Mouse (Mus musculus) embryonic facial prominence, embryonic 14.5 days (tissue): Measurements from ENCODE around the gene Zfp799. TPM values are rescaled to one million over a fixed set of nuclear protein-coding genes. Genes with fewer than 3 reads are reported as not detected.

Experiments
- ATAC-seq: fragments of 200-750 bp; cut with Nextera tagmentation; 2 replicates; pipeline ENCODE4 v1.8.0; 2017; ENCODE audit warnings: low read depth, moderate number of reproducible peaks, moderate TSS enrichment
- DNase-seq: peaks from one replicate; pipeline ENCODE4 v3.0.0-alpha.2; 2015; ENCODE audit warnings: low spot score
- H3K27ac ChIP-seq: fragments of 300-500 bp; sonication (generic); replicated peaks from 2 replicates; pipeline ENCODE4 v1.5.1; 2014; ENCODE audit warnings: low read depth, mild to moderate bottlenecking, low read length, moderate library complexity
- H3K27me3 ChIP-seq: fragments of 300-500 bp; sonication (generic); replicated peaks from 2 replicates; pipeline ENCODE4 v1.6.1; 2014; ENCODE audit warnings: low read length; ENCODE audit not compliant: control insufficient read depth, insufficient read depth
- H3K36me3 ChIP-seq: fragments of 300-500 bp; sonication (generic); 2 replicates; pipeline ENCODE4 v1.6.1; 2014; ENCODE audit warnings: low read length, mixed read lengths; ENCODE audit not compliant: control insufficient read depth, insufficient read depth
- H3K4me1 ChIP-seq: fragments of 300-500 bp; sonication (generic); 2 replicates; pipeline ENCODE4 v1.6.1; 2014; ENCODE audit warnings: antibody characterized with exemption, low read length; ENCODE audit not compliant: control insufficient read depth, insufficient read depth
- H3K4me2 ChIP-seq: fragments of 300-500 bp; sonication (generic); 2 replicates; pipeline ENCODE4 v1.6.1; 2014; ENCODE audit warnings: low read depth, mild to moderate bottlenecking, low read length, moderate library complexity, mixed read lengths
- H3K4me3 ChIP-seq: fragments of 300-500 bp; sonication (generic); 2 replicates; pipeline ENCODE4 v1.5.1; 2014; ENCODE audit warnings: low read depth, mild to moderate bottlenecking, low read length
- H3K9ac ChIP-seq: fragments of 300-500 bp; sonication (generic); 2 replicates; pipeline ENCODE4 v1.6.1; 2014; ENCODE audit warnings: low read depth, mild to moderate bottlenecking, low read length, moderate library complexity, mixed read lengths
- H3K9me3 ChIP-seq: fragments of 300-500 bp; sonication (generic); 2 replicates; pipeline ENCODE4 v1.6.1; 2016; ENCODE audit warnings: low read length; ENCODE audit not compliant: control insufficient read depth
- WGBS: fragments of 180-500 bp; shearing (Covaris S2); extraction: QIAGEN DNeasy Blood & Tissue Kit; methylation state at CpG from one replicate; pipeline ENCODE4 v1.1.7; 2014; 5-methylcytosine and 5-hydroxymethylcytosine counted together
- polyA plus RNA-seq: library from polyadenylated mRNA; unstranded; fragments of >200 nt; fragmentation: Nextera tagmentation; extraction: Ambion mirVana; gene quantifications from 2 replicates; pipeline ENCODE4 v1.2.1, GENCODE M21; 2014

Gene Zfp799
- polyA plus RNA-seq, 1 experiment from 2014 or later, result 14.5 TPM

DNA sequence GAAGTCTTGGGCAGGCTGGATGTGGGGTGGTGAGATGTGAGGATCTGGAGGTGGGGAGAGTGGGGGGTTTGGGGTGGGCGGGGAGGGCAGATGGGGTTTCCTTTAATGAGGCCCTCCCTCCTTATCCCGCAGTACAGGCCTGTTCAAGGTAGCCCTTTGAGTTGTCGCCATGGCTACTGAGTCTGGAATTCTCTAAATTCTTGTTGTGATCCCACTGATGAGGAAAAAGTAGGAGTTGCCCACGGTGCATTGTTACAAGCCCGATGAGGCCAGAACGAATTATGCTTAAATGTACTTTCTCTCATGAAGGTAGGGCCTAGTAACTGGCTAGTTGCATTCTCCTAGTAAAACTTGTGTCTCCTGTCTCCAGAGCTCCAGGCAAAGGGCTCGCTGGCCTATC lies 21.5 kb upstream of the Zfp799 start:
- Histone ChIP-seq H3K27ac (no peak overlapping the region), H3K27me3 (no peaks in the 10 kb centered on the region), H3K9me3 (no peaks in the 10 kb centered on the region), H3K36me3 (no peaks in the 10 kb centered on the region), H3K4me2 (no peak overlapping the region), H3K4me3 (no peak overlapping the region), H3K9ac (no peak overlapping the region), H3K4me1 (no peaks in the 10 kb centered on the region)
- WGBS, result 50% methylated on average over 7 of the region's 7 CpGs
- ATAC-seq (no peak), DNase-seq (no peak)

DNA sequence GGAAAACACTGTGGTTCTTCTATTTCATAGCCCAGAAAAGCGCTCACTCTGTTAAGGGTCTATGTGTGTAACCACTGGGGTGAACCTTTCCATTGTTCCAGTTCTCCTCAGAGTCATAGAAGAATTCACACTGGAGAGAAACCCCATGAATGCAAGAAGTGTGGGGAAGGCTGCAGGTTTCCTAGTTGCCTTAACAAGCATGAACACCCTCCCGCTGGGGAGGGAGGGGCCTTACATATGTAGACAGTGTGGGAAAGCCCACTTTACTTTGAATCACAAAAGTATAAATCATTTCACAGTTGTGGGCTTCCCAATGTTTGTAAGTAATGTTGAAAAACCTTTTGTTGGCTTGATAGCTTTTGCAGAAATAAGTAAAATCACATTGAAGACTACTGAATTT lies 11.3 kb upstream of the Zfp799 start:
- Histone ChIP-seq H3K36me3 (no peaks in the 10 kb centered on the region), H3K27me3 (no peaks in the 10 kb centered on the region), H3K9ac (no peak overlapping the region), H3K4me1 (no peaks in the 10 kb centered on the region), H3K9me3 (peaks cover 9% of the 10 kb centered on the region), H3K27ac (no peak overlapping the region), H3K4me3 (no peak overlapping the region), H3K4me2 (no peak overlapping the region)
- ATAC-seq, result no peak
- no peak for DNase-seq
- 72% methylated on average over 2 of the region's 2 CpGs for WGBS

DNA sequence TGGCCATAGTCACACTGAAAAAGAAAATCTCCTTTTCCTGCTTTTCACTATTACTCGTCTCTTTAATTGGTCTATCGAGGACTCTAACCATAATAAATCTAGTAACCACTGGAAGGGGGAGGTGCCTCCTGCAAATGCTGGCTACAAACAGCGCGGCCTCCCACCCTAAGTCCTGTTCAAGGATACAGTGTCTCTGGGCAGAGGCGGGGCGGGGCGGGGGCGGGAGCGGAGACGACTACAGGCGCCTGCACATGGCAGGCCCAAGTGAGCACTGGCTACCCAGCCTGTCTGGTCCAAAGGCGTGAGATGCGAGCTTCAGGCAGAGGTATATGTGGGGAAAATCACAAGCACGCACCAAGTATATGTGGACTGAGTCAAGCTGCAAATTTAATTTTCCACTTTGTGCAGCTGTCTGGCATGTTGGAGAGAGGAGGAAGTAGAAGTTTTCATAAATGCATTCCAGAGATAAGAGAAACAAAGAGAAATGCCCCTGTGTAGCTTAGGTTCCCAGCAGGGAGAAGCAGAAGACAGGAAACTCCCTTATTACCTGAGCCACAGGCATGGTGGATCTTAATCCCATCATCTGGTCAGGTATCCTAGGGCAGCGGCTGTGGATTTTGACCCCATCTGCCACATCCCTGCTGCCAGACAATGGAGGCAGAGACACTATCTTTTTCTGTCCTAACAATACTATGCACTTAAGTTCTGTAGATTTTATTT lies 9.2 kb upstream of the Zfp799 start:
- no peak overlapping the region for H3K27ac ChIP-seq
- H3K4me2 ChIP-seq, result no peak overlapping the region; the same call in 1 of the 2 replicates
- no peak overlapping the region for H3K9ac ChIP-seq
- H3K4me1 ChIP-seq, result no peaks in the 10 kb centered on the region
- 40% methylated on average over 15 of the region's 15 CpGs for WGBS
- H3K36me3 ChIP-seq, result no peaks in the 10 kb centered on the region
- no peak for ATAC-seq
- DNase-seq, result peak; percentile 9
- H3K4me3 ChIP-seq, result no peak overlapping the region
- peaks cover 9% of the 10 kb centered on the region for H3K9me3 ChIP-seq
- no peaks in the 10 kb centered on the region for H3K27me3 ChIP-seq

DNA sequence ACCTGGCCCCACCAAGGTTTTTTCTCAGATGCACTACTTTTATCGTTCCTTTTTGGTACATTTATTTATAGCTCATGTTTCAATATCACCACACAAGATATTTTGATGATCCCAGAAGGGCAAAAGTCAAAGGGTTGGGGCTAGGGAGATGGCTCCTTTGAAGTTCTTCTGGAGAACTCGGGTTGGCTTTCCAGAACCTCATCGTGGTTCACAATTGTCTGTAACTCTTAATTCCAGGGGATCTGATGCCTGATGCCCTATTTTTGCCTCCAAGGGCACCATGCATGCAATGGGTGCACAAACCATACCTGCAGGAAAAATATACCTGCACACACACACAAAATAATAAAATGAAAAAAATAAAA lies 339 bp upstream of the Zfp799 start:
- peak overlapping the region; percentile 87 for H3K4me2 ChIP-seq
- H3K9ac ChIP-seq, result no peak overlapping the region
- ATAC-seq (no peak), DNase-seq (no peak)
- peaks cover 17% of the 10 kb centered on the region for H3K36me3 ChIP-seq
- peak overlapping the region; percentile 87 for H3K4me3 ChIP-seq
- peaks cover 4% of the 10 kb centered on the region; the same call in 1 of the 2 replicates for H3K4me1 ChIP-seq
- no peaks in the 10 kb centered on the region for H3K27me3 ChIP-seq
- H3K27ac ChIP-seq, result no peak overlapping the region
- 32% methylated on average over 3 of the region's 3 CpGs for WGBS
- no peaks in the 10 kb centered on the region for H3K9me3 ChIP-seq

DNA sequence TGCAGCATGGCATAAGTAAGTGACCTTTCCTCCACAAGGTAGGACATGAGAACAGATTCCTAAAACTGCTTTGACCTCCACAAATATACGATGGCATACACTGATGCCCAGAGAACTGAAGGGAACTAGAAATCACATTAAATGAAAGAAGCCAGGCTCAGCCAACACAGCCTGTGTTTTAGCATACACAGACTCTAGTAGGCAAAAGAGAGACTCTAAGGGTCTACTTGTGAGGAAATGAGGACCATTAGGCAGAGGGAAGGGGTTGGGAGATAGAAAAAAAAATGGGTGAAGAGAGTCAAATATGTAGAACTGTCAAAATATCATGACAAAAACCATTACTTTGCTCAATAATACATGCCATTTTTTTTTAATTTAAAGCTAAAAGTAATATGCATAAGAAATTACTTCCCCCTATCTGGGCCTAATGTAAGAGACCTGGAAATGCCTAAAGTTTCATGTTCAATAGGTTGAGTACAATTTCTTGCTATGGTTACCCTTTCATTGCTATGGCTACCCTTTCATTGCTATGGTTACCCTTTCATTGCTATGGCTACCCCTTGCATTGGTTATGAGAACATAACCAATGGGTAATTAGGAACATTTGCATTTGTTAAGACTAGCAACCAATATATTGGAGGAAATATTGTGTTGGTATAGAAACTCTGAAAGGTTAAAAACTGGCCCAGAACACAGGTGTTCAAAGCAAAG lies 13.8 kb downstream of the Zfp799 start:
- WGBS, result 96% methylated on average over 1 of the region's 1 CpGs
- peaks cover 53% of the 10 kb centered on the region for H3K36me3 ChIP-seq

DNA sequence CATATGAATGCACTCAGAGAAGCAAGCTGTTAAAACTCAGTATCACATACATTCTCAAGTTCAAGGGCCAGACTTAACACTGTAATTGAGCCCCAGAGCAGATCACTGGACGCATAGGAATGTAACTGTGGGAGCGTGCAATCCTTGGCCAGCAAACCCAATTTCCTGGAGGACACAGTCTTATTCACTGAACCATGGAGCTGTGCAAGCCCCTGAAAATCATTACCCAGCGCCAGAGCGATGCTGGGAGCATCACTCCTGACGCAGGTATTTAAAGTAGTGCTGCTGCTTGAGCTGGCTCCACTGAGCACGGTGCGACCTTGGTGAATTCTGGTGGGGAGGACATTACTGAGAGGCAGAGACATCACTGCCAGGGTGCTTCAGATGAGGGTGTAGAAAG lies 15.9 kb downstream of the Zfp799 start:
- ATAC-seq, result no peak
- WGBS, result 79% methylated on average over 7 of the region's 7 CpGs
- Histone ChIP-seq H3K4me2 (no peak overlapping the region), H3K4me3 (no peak overlapping the region), H3K27ac (no peak overlapping the region), H3K9me3 (no peaks in the 10 kb centered on the region), H3K9ac (no peak overlapping the region), H3K27me3 (no peaks in the 10 kb centered on the region), H3K36me3 (peaks cover 35% of the 10 kb centered on the region), H3K4me1 (peaks cover 3% of the 10 kb centered on the region; the same call in 1 of the 2 replicates)
- DNase-seq, result no peak

More for the DNA sequence above, 13.8 kb downstream of the Zfp799 start:
- no peak overlapping the region for H3K4me3 ChIP-seq
- no peaks in the 10 kb centered on the region for H3K27me3 ChIP-seq
- no peak overlapping the region for H3K9ac ChIP-seq
- no peaks in the 10 kb centered on the region for H3K4me1 ChIP-seq
- H3K27ac ChIP-seq, result no peak overlapping the region
- ATAC-seq, result no peak
- no peaks in the 10 kb centered on the region for H3K9me3 ChIP-seq
- no peak overlapping the region for H3K4me2 ChIP-seq
- no peak for DNase-seq

DNA sequence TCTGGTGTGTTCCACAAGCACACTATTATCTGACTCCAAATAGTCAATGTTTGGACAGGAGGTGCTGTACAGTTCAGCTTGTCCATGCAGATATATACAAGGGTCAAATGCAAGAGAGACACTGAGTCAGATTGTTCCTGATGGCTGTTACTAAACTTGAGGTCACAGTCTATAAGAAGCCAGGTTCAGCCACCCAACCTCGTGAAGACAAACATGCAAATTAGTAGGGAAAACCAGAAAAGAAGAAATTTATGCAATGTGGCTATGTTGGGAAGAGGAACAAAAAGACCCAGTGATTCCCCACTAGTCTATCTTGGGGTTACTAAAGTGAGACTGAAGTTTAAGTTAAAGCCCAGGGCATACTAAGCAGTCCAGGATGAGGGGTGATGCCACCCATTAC lies 19.4 kb downstream of the Zfp799 start:
- DNase-seq, result no peak
- ATAC-seq, result no peak
- H3K9ac ChIP-seq, result no peak overlapping the region
- 24% methylated on average over 1 of the region's 1 CpGs for WGBS
- peaks cover 9% of the 10 kb centered on the region for H3K36me3 ChIP-seq
- no peak overlapping the region for H3K4me3 ChIP-seq
- H3K4me1 ChIP-seq, result peaks cover 10% of the 10 kb centered on the region
- H3K27ac ChIP-seq, result no peak overlapping the region
- no peaks in the 10 kb centered on the region for H3K27me3 ChIP-seq
- H3K9me3 ChIP-seq, result no peaks in the 10 kb centered on the region
- H3K4me2 ChIP-seq, result peak overlapping the region; percentile 74; the same call in 1 of the 2 replicates

DNA sequence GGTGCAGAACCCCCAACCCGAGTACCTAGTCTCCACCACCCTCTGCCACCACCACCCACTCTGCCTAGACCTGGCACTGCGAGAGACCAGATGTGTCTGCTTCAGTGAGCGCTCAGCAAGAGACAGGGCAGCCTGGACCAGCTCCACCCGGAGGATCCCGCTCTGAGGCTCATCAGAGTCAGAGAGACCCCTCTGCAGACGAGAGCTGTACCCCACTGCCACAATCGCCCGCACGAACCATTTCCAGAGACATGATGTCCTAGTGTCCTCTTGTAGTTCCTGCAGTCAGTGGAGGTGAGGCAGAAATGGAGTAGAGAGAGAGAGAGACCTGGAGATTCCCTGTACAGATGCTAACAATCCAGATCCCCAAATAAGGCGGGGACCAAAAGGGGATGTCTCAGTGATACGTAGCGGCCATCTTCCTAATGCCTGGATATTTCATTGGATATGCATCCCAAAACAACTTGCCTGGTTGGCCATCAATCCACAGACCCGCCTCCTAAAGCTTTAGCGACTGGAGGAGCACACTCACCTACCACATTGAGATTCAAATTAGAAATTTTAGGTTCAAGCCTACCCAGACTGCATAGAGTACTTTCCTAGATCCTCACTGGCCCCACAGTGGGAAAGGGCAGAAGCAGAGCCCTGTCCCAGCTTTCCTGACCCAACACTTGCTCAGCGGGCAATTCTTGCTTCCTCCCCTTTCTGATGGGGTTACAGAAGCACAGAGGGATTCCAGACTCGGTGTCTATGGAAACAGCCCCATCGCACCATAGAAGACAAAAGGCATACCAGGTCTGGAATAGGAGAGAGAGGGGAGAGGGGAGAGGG lies 20.3 kb downstream of the Zfp799 start, which contains the start of gene Zfp811:
Gene Zfp811 (minus strand): TSS at position 388 of the 831 bp plus-strand sequence.
- DNase-seq (peak; percentile 93), ATAC-seq (peak; percentile 93)
- H3K9me3 ChIP-seq, result no peaks in the 10 kb centered on the region
- peak within 1 kb of the TSS; percentile 55 for H3K4me3 ChIP-seq
- peaks cover 2% of the 10 kb centered on the region for H3K36me3 ChIP-seq
- peaks cover 10% of the 10 kb centered on the region for H3K4me1 ChIP-seq
- H3K27ac ChIP-seq, result peak within 1 kb of the TSS; percentile 76
- H3K27me3 ChIP-seq, result no peaks in the 10 kb centered on the region
- 2% methylated on average over 17 of the region's 17 CpGs for WGBS
- H3K9ac ChIP-seq, result peak within 1 kb of the TSS; percentile 67
- H3K4me2 ChIP-seq, result peak within 1 kb of the TSS; percentile 74
